In genomic region chr7:45713396-45713795, GRCm38 (mm10) we compare ENCODE assay signal across 15 mouse cellular contexts. TPM values are rescaled to one million over a fixed set of nuclear protein-coding genes. Genes with fewer than 3 reads are reported as not detected.
DNase-seq lines count a peak whose midpoint lies in the region; ATAC-seq and TF ChIP-seq lines count a peak whose summit lies in the region.
"Had no signal": no experiment of that assay in that cellular context is flagged by ENCODE, and none has a peak within 500 bp of the region (broad histone marks: within the 10 kb centered on the region; RNA-seq: fewer than 3 reads in every experiment).

No protein-coding gene starts in this region.

- H3K27ac ChIP-seq in stomach, embryonic 15.5 days = peak overlapping the region; percentile 94
- H3K27ac ChIP-seq in thymus, adult 2 months (ENCODE audit: control insufficient read depth, insufficient read depth, low read length) = no peak overlapping the region
- H3K27ac ChIP-seq: heart, embryonic 10.5 days had no signal

- H3K9ac ChIP-seq in stomach, embryonic 15.5 days = no peak overlapping the region
- H3K9ac ChIP-seq: embryonic facial prominence, embryonic 15.5 days had no signal

- H3K27me3 ChIP-seq in megakaryocyte, embryonic 14.5 days (replicated peaks) = no peaks in the 10 kb centered on the region
- no peaks in the 10 kb centered on the region for H3K27me3 ChIP-seq in stomach, embryonic 15.5 days (replicated peaks)
- H3K27me3 ChIP-seq in thymus, adult 2 months (ENCODE audit: control insufficient read depth, insufficient read depth, low read length) = no peaks in the 10 kb centered on the region
- H3K27me3 ChIP-seq: embryonic facial prominence, embryonic 15.5 days had no signal

- no peaks in the 10 kb centered on the region for H3K9me3 ChIP-seq in megakaryocyte, embryonic 14.5 days
- H3K9me3 ChIP-seq in stomach, embryonic 15.5 days = no peaks in the 10 kb centered on the region
- H3K9me3 ChIP-seq: embryonic facial prominence, embryonic 15.5 days; heart, embryonic 10.5 days had no signal

- H3K4me1 ChIP-seq in megakaryocyte, embryonic 14.5 days = peaks cover 77% of the 10 kb centered on the region
- peaks cover 55% of the 10 kb centered on the region for H3K4me1 ChIP-seq in stomach, embryonic 15.5 days
- peaks cover 29% of the 10 kb centered on the region for H3K4me1 ChIP-seq in thymus, adult 2 months (replicated peaks; ENCODE audit: control insufficient read depth, insufficient read depth, low read length)

- peaks cover 65% of the 10 kb centered on the region for H3K36me3 ChIP-seq in megakaryocyte, embryonic 14.5 days (replicated peaks; ENCODE audit: low read length)
- H3K36me3 ChIP-seq in stomach, embryonic 15.5 days = peaks cover 31% of the 10 kb centered on the region
- H3K36me3 ChIP-seq in thymus, adult 2 months (ENCODE audit: control insufficient read depth, insufficient read depth, low read length) = peaks cover 8% of the 10 kb centered on the region

- H3K4me2 ChIP-seq in stomach, embryonic 15.5 days = peak overlapping the region; percentile 76

- ATAC-seq in megakaryocyte, adult 5-6 weeks (ENCODE audit: poor library complexity, severe bottlenecking) = no peak
- ATAC-seq in stomach, embryonic 15.5 days (ENCODE audit: insufficient read depth, low FRiP score, low read depth) = no peak

- peak overlapping the region; percentile 99 for H3K4me3 ChIP-seq in megakaryocyte, embryonic 14.5 days (replicated peaks)
- H3K4me3 ChIP-seq in stomach, embryonic 15.5 days (replicated peaks) = no peak overlapping the region
- no peak overlapping the region for H3K4me3 ChIP-seq in thymus, adult 2 months (ENCODE audit: control insufficient read depth, insufficient read depth, low read length)

- WGBS in stomach, embryonic 15.5 days = 87% methylated on average over 16 of the region's 16 CpGs
- WGBS in thymus, adult 2 months = 97% methylated on average over 16 of the region's 16 CpGs

- DNase-seq in adrenal gland, adult (ENCODE audit: inconsistent age in 2 of 2, low spot score in 1 of 2) = peak; percentile 60 to 68
- DNase-seq in adrenal gland, postnatal 36 days = no peak
- DNase-seq in kidney, adult 11 months = peak; percentile 67
- DNase-seq in kidney, postnatal 10 days = no peak
- DNase-seq in thymus, adult 2 months = no peak
- DNase-seq: lung, postnatal 10 days; right cerebral cortex, postnatal 14 days had no signal

- no peak for TF ChIP-seq POLR2A in thymus, adult 2 months (IDR thresholded peaks at IDR 0.05; ENCODE audit: control insufficient read depth, extremely low read depth, insufficient read depth, low read length, poor library complexity)

- no peak for TF ChIP-seq CTCF in thymus, adult 2 months (IDR thresholded peaks at IDR 0.05; ENCODE audit: borderline replicate concordance, control insufficient read depth, extremely low read depth, insufficient read depth, low read length, poor library complexity)

RNA-seq across cellular contexts. Expression of gene Rpl18, which starts 1.9 kb away (rescaled TPM):
- total RNA-seq in adrenal gland, postnatal 36 days (2021) = 1,000 to 10,000 TPM; 1,050 to 1,062 TPM
- 10,199 and 14,647 TPM in 2 replicates for polyA plus RNA-seq in megakaryocyte, embryonic 14.5 days (2012; ENCODE audit: insufficient read depth, low replicate concordance)
- 1,249 and 1,272 TPM in 2 replicates for total RNA-seq in megakaryocyte, adult 5-6 weeks (2015)
- 1,058 and 1,261 TPM in 2 replicates for total RNA-seq in megakaryocyte, adult 5-6 weeks (2017)
- 954 and 1,069 TPM in 2 replicates for polyA plus RNA-seq in stomach, embryonic 15.5 days (2015; fragmentation: Nextera tagmentation; extraction: Ambion mirVana)
- polyA plus RNA-seq in thymus, adult 2 months (2012; rRNA removed) = 2,384 and 2,707 TPM in 2 replicates

RNA-seq across cellular contexts. Expression of gene Sphk2, which starts 4.4 kb away (rescaled TPM):
- 10 to 100 TPM; 35.5 to 35.6 TPM for total RNA-seq in adrenal gland, postnatal 36 days (2021)
- polyA plus RNA-seq in megakaryocyte, embryonic 14.5 days (2012; ENCODE audit: insufficient read depth, low replicate concordance) = 242 and 413 TPM in 2 replicates
- 14.6 and 21.2 TPM in 2 replicates for total RNA-seq in megakaryocyte, adult 5-6 weeks (2015)
- total RNA-seq in megakaryocyte, adult 5-6 weeks (2017) = 13.7 and 15.7 TPM in 2 replicates
- polyA plus RNA-seq in stomach, embryonic 15.5 days (2015; fragmentation: Nextera tagmentation; extraction: Ambion mirVana) = 35.4 and 36.7 TPM in 2 replicates
- 87.4 and 88.1 TPM in 2 replicates for polyA plus RNA-seq in thymus, adult 2 months (2012; rRNA removed)

RNA-seq across cellular contexts. Expression of gene Fam83e, which starts 7.6 kb away (rescaled TPM):
- under 1 TPM; 0.36 to 0.46 TPM for total RNA-seq in adrenal gland, postnatal 36 days (2021)
- polyA plus RNA-seq in megakaryocyte, embryonic 14.5 days (2012; ENCODE audit: insufficient read depth, low replicate concordance) = not detected in 2 replicates
- total RNA-seq in megakaryocyte, adult 5-6 weeks (2015) = 0.18 and 0.29 TPM in 2 replicates
- total RNA-seq in megakaryocyte, adult 5-6 weeks (2017) = 0.12 and 0.22 TPM in 2 replicates
- 12.8 and 13.3 TPM in 2 replicates for polyA plus RNA-seq in stomach, embryonic 15.5 days (2015; fragmentation: Nextera tagmentation; extraction: Ambion mirVana)
- 1.5 and 1.7 TPM in 2 replicates for polyA plus RNA-seq in thymus, adult 2 months (2012; rRNA removed)
- total RNA-seq: left cerebral cortex, postnatal 36 days had no signal

RNA-seq across cellular contexts. Expression of gene Dbp, which starts 8.5 kb away (rescaled TPM):
- 100 to 1,000 TPM; 125 to 262 TPM for total RNA-seq in adrenal gland, postnatal 36 days (2021)
- polyA plus RNA-seq in megakaryocyte, embryonic 14.5 days (2012; ENCODE audit: insufficient read depth, low replicate concordance) = 23.4 and 41.9 TPM in 2 replicates
- total RNA-seq in megakaryocyte, adult 5-6 weeks (2015) = 3.3 and 4.1 TPM in 2 replicates
- 3.9 and 5.9 TPM in 2 replicates for total RNA-seq in megakaryocyte, adult 5-6 weeks (2017)
- polyA plus RNA-seq in stomach, embryonic 15.5 days (2015; fragmentation: Nextera tagmentation; extraction: Ambion mirVana) = 2.8 and 4.4 TPM in 2 replicates
- 28.2 and 31.3 TPM in 2 replicates for polyA plus RNA-seq in thymus, adult 2 months (2012; rRNA removed)

RNA-seq across cellular contexts. Expression of gene Spaca4, which starts 12.2 kb away (rescaled TPM):
- not detected for total RNA-seq in adrenal gland, postnatal 36 days (2021)
- not detected in 2 replicates for polyA plus RNA-seq in megakaryocyte, embryonic 14.5 days (2012; ENCODE audit: insufficient read depth, low replicate concordance)
- not detected in 2 replicates for total RNA-seq in megakaryocyte, adult 5-6 weeks (2015)
- not detected in 2 replicates for total RNA-seq in megakaryocyte, adult 5-6 weeks (2017)
- 0.45 TPM in 1 of 2 replicates, not detected in the other for polyA plus RNA-seq in stomach, embryonic 15.5 days (2015; fragmentation: Nextera tagmentation; extraction: Ambion mirVana)
- polyA plus RNA-seq in thymus, adult 2 months (2012; rRNA removed) = not detected in 2 replicates
- total RNA-seq: layer of hippocampus, adult 2 months; left cerebral cortex, postnatal 36 days had no signal
- polyA plus RNA-seq: heart, embryonic 10.5 days; hindbrain, embryonic 11.5 days had no signal

Comparison
In these comparisons a context has a peak if more than half of its experiments do, and no peak if none do; other contexts are left out.
1. DNase-seq: peak in adrenal gland, adult (2 of 2) and kidney, adult 11 months (single experiment); none in adrenal gland, postnatal 36 days (0 of 2), kidney, postnatal 10 days (single experiment) and thymus, adult 2 months (single experiment).